Mouse (Mus musculus) forebrain, embryonic 14.5 days (tissue): ENCODE results near the gene Atp6v0a4. TPM values are rescaled to one million over a fixed set of nuclear protein-coding genes. Genes with fewer than 3 reads are reported as not detected.
A peak's percentile ranks its signal among the peaks of the same experiment; 100 is the strongest.

Experiments used
- ATAC-seq: fragments of 200-750 bp; cut with Nextera tagmentation; 2 replicates; pipeline ENCODE4 v1.8.0; 2017; ENCODE audit warnings: mild to moderate bottlenecking, moderate library complexity
- DNase-seq: peaks from one replicate; pipeline ENCODE4 v3.0.0-alpha.2; 2015; ENCODE audit warnings: low spot score
- H3K27ac ChIP-seq: fragments of 300-500 bp; sonication (generic); 2 replicates; pipeline ENCODE4 v1.5.1; 2014; ENCODE audit warnings: low read depth, mild to moderate bottlenecking, control low read depth, low read length, moderate library complexity
- H3K27me3 ChIP-seq: fragments of 300-500 bp; sonication (generic); replicated peaks from 2 replicates; pipeline ENCODE4 v1.6.1; 2014; ENCODE audit warnings: low read length, control low read depth, mixed read lengths; ENCODE audit not compliant: control insufficient read depth, insufficient read depth
- H3K36me3 ChIP-seq: fragments of 300-500 bp; sonication (generic); 2 replicates; pipeline ENCODE4 v1.6.1; 2014; ENCODE audit warnings: low read length, control low read depth; ENCODE audit not compliant: control insufficient read depth, insufficient read depth
- H3K4me1 ChIP-seq: fragments of 300-500 bp; sonication (generic); 2 replicates; pipeline ENCODE4 v1.6.1; 2014; ENCODE audit warnings: antibody characterized with exemption, low read length, control low read depth; ENCODE audit not compliant: control insufficient read depth, insufficient read depth
- H3K4me2 ChIP-seq: fragments of 300-500 bp; sonication (generic); 2 replicates; pipeline ENCODE4 v1.6.1; 2014; ENCODE audit warnings: mild to moderate bottlenecking, control low read depth, low read length
- H3K4me3 ChIP-seq: fragments of 300-500 bp; sonication (generic); 2 replicates; pipeline ENCODE4 v1.5.1; 2014; ENCODE audit warnings: low read depth, low read length, control low read depth
- H3K9ac ChIP-seq: fragments of 300-500 bp; sonication (generic); 2 replicates; pipeline ENCODE4 v1.6.1; 2014; ENCODE audit warnings: mild to moderate bottlenecking, low read length, control low read depth, moderate library complexity
- H3K9me3 ChIP-seq: fragments of 300-500 bp; sonication (generic); replicated peaks from 2 replicates; pipeline ENCODE4 v1.6.1; 2016; ENCODE audit warnings: low read length, control low read depth, mixed read lengths; ENCODE audit not compliant: control insufficient read depth
- WGBS: fragments of 180-500 bp; shearing (Covaris S2); extraction: QIAGEN DNeasy Blood & Tissue Kit; methylation state at CpG from one replicate; pipeline ENCODE4 v1.1.7; 2014; 5-methylcytosine and 5-hydroxymethylcytosine counted together
- polyA plus RNA-seq: library from polyadenylated mRNA; unstranded; fragments of >200 nt; fragmentation: Nextera tagmentation; extraction: Ambion mirVana; gene quantifications from 2 replicates; pipeline ENCODE4 v1.2.1, GENCODE M21; 2014

The Atp6v0a4 gene
- polyA plus RNA-seq, 1 experiment from 2014 or later: not detected

DNA sequence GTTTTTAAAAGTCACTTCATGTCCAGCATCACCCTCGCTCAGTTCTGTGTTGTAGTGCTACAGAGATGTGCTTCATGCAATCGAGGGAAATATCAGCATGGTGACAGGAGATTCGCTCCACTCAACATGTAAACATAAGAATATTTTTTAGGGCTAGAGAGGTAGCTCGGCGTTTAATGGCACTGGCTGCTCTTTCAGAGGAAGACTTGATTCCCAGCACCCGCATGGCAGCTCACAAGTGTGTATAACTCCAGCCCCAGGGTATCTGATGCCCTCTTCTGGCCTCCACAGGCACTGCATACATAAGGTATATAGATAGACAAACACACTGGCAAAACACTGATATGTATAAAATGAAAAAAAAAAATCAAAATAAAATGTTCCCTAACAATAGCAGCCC lies 74.8 kb downstream of the Atp6v0a4 start:
- DNase-seq (no peak), ATAC-seq (no peak)

DNA sequence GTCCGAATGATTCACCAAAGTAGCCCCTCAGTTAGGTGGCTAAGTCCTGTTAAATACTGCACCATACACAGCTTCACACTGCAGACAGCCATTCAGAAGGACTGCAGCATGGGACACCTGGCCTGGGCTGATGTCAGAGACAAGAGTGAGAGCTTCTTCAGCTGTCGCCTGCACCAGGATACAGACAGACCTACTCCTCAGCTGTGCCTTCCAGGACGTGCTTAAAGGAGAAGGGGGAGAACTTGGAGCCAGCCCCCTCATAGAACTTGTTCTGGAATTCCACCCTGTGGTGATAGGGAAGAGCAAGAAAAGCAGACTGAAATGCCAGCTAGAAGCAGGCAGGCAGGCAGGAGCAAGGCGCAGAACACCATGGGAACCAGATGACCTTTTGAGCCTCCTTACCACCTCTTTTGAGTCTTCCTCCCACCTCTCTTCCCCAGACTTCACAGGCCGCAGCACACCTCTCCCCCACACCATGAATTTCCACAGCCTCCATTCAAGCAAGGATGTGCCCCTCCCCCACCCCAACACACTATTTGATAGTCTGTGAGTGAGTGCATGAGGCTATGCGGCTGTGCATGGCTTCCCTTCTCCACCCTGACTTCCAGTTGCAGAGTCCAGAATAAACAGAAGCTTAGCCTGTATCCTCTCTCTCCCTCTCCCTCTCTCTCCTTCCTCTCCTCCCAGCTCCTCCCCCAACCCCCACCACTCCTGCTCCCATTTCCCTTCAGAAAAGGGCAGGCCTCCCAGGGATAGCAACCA lies 75.4 kb downstream of the Atp6v0a4 start:
- no peak overlapping the region for H3K9ac ChIP-seq
- 65% methylated on average over 6 of the region's 6 CpGs for WGBS
- no peak for ATAC-seq
- H3K27me3 ChIP-seq: no peaks in the 10 kb centered on the region
- H3K36me3 ChIP-seq: no peaks in the 10 kb centered on the region
- no peak overlapping the region for H3K4me3 ChIP-seq
- no peaks in the 10 kb centered on the region for H3K9me3 ChIP-seq
- no peak overlapping the region for H3K27ac ChIP-seq
- no peaks in the 10 kb centered on the region; the same call in 1 of the 2 replicates for H3K4me1 ChIP-seq
- no peak overlapping the region for H3K4me2 ChIP-seq
- DNase-seq: no peak

More for the DNA sequence above, 74.8 kb downstream of the Atp6v0a4 start:
- H3K9ac ChIP-seq: no peak overlapping the region
- no peaks in the 10 kb centered on the region; the same call in 1 of the 2 replicates for H3K4me1 ChIP-seq
- H3K27me3 ChIP-seq: no peaks in the 10 kb centered on the region
- H3K4me3 ChIP-seq: no peak overlapping the region
- no peak overlapping the region for H3K4me2 ChIP-seq
- no peaks in the 10 kb centered on the region for H3K9me3 ChIP-seq
- 92% methylated on average over 6 of the region's 6 CpGs for WGBS
- H3K27ac ChIP-seq: no peak overlapping the region
- no peaks in the 10 kb centered on the region for H3K36me3 ChIP-seq

DNA sequence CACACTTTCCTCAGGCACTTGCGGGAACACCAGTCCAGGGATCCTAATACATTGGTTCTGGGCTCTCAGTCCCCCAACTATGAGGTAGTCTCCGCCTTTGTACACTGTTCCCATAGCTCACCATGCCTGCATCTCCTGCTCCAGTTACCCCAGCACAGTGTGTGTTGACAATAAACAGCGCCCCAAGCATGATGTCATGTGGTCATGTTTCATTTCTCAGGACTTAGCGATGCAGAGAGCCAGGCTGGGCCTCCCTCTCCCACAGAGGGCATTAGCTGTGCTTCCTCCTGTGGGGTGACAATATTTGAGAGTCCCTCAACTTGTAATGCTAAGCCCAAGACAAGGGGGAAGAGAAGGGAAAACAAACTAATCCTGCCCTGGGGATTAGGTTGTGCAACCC lies 76.4 kb downstream of the Atp6v0a4 start:
- ATAC-seq (no peak), DNase-seq (no peak)
- Histone ChIP-seq H3K27me3 (no peaks in the 10 kb centered on the region), H3K9me3 (no peaks in the 10 kb centered on the region), H3K27ac (no peak overlapping the region), H3K36me3 (no peaks in the 10 kb centered on the region), H3K9ac (no peak overlapping the region), H3K4me2 (no peak overlapping the region), H3K4me3 (no peak overlapping the region), H3K4me1 (no peaks in the 10 kb centered on the region; the same call in 1 of the 2 replicates)
- 70% methylated on average over 4 of the region's 4 CpGs for WGBS

DNA sequence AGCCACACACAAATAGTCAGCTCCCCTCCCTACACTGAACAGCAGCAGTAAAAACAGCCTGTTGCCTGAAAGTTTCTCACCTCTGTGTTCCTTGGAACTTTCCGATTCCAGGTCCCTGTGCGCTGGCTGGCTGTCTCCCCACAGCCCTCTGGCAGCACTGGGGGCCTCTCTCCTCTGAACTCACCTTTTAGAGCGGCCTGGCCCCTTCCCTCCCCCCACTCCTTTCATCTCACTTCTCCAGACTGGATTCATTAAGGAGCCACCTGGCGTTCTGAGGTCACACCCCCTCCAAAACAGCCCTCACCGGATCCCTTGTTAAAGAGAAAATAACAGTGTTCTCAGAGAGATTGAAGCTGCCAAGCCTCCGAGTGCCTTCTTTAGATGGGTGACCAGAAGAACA lies 77.5 kb downstream of the Atp6v0a4 start, which contains the start of gene Svopl:
Gene Svopl (minus strand): TSS at position 159 of the 400 bp plus-strand sequence.
- Histone ChIP-seq H3K4me2 (no peak within 1 kb of the TSS), H3K4me3 (no peak within 1 kb of the TSS), H3K9ac (no peak within 1 kb of the TSS), H3K9me3 (no peaks in the 10 kb centered on the region), H3K36me3 (no peaks in the 10 kb centered on the region), H3K4me1 (no peaks in the 10 kb centered on the region; the same call in 1 of the 2 replicates), H3K27me3 (no peaks in the 10 kb centered on the region), H3K27ac (no peak within 1 kb of the TSS)
- WGBS: 12% methylated on average over 6 of the region's 6 CpGs
- no peak for ATAC-seq
- DNase-seq: no peak

DNA sequence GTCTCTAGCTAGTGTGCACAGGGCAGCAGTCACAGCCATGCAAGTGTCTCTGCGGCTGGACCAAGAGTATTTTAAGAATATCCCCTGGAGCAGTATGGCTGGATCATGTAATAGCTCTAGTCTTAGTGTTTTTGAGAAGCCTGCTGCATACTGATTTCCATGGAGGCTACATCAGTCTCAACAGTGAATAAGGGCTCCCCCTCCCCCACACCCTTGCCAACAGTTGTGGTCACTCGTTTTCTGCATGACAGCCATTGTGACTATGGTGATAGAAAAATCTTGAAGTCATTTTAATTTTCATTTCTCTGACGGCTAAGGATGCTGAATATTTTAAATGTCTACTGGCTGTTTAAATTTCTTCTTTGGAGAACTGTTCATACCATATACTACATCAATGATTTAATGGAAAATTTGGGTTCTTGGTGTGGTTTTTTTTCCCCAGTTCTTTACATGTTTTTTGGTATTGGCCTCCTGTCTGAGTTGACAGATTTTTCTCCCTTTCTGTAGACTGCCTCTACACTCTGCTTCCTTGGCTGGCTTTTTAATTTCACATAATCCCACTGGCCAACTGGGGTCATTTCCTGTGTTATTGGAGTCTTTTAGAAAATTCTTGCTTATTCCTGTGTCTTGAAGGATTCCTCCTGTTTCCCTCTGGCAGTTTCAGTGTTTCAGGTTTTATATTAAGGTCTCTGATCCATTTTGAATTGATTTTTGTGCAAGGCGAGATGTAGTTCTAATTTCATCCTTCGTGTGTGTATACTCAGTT lies 91.4 kb downstream of the Atp6v0a4 start:
- DNase-seq: no peak
- no peaks in the 10 kb centered on the region for H3K4me1 ChIP-seq
- H3K4me2 ChIP-seq: no peak overlapping the region
- no peak for ATAC-seq
- WGBS: 77% methylated on average over 5 of the region's 5 CpGs
- no peaks in the 10 kb centered on the region for H3K9me3 ChIP-seq
- H3K9ac ChIP-seq: no peak overlapping the region
- H3K4me3 ChIP-seq: no peak overlapping the region
- no peak overlapping the region for H3K27ac ChIP-seq
- H3K27me3 ChIP-seq: no peaks in the 10 kb centered on the region
- no peaks in the 10 kb centered on the region for H3K36me3 ChIP-seq

DNA sequence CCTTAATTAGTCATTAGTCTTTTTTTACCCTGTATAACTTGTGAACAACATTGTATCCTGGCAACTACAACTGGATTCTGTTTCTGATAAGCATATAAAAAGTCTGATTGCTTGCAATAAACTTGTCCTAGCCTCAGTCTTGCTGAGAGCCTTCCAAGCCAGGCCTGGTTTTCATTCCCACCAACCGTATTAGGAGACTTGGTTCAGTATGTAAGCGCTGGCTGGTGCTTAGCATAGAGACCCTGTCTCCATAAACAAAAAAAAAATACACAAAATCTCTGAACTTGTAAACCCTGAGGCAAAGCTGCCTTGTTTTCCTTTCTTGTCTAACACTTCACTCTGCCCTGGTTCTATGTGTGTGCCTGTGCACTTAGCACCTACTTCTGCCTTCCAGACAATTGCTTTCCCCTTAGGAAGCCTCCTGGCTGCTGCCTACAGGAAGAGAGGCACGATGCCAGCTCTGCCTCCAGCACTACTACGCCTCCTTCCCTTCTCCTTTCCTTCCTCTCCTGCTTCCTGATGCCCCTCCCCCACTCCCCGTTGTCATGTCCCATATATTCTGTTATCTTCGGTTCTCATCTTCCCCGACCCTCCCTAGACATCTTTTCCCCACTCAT lies 92.4 kb downstream of the Atp6v0a4 start:
- Histone ChIP-seq H3K9ac (no peak overlapping the region), H3K36me3 (no peaks in the 10 kb centered on the region), H3K27ac (no peak overlapping the region), H3K9me3 (no peaks in the 10 kb centered on the region), H3K4me1 (no peaks in the 10 kb centered on the region), H3K27me3 (no peaks in the 10 kb centered on the region), H3K4me2 (no peak overlapping the region), H3K4me3 (no peak overlapping the region)
- WGBS: 66% methylated on average over 7 of the region's 7 CpGs
- DNase-seq (peak; percentile 33), ATAC-seq (no peak)

DNA sequence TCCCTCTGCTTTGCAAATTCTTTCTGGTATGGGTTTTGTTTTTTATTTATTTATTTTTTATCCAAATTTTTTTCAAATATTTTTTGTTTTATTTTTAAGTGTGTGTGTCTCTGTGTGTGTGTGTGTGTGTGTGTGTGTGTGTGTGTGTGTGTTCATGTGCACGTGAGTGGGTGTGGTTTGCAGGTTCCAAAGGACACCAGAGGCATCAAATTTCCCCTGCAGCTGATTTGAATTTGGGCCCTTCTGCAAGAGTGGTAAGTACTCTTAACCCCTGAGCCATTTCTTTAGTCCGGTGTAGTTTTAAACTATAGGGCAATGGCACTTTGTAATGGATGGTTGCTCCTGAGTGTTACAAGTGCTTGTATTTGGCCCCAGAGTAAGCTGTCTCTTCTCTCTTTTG lies 96.2 kb downstream of the Atp6v0a4 start:
- no peak overlapping the region for H3K4me3 ChIP-seq
- H3K4me2 ChIP-seq: no peak overlapping the region
- H3K27ac ChIP-seq: no peak overlapping the region
- no peak for ATAC-seq
- no peak for DNase-seq
- no peaks in the 10 kb centered on the region for H3K27me3 ChIP-seq
- WGBS: 72% methylated on average over 2 of the region's 2 CpGs
- no peak overlapping the region for H3K9ac ChIP-seq
- no peaks in the 10 kb centered on the region for H3K36me3 ChIP-seq
- H3K4me1 ChIP-seq: no peaks in the 10 kb centered on the region
- no peaks in the 10 kb centered on the region for H3K9me3 ChIP-seq

DNA sequence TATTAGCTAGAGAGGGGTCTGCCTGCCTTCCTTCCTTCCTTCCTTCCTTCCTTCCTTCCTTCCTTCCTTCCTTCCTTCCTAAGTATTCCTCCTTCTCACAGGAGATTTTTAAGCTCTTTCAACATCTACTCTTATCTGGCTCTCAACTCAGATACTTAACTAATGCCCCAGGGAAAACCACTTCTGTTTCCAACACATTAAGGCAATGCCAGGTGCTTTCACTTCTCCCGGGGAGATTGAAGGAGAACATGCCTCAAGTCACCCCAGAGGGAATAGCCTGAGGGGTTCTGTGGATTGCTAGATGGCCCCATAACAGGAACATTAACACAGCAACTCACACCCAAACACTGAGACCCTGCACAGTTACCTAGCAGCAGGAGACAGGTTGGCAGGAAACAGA lies 96.6 kb downstream of the Atp6v0a4 start:
- Histone ChIP-seq H3K27ac (no peak overlapping the region), H3K27me3 (no peaks in the 10 kb centered on the region), H3K36me3 (no peaks in the 10 kb centered on the region), H3K4me2 (no peak overlapping the region), H3K9ac (no peak overlapping the region), H3K9me3 (no peaks in the 10 kb centered on the region), H3K4me1 (no peaks in the 10 kb centered on the region), H3K4me3 (no peak overlapping the region)
- DNase-seq (no peak), ATAC-seq (no peak)
- 57% methylated on average over 1 of the region's 1 CpGs for WGBS
